Mouse (Mus musculus) CH12.LX (cell line): ENCODE data around the gene Bcar1. TPM values are rescaled to one million over a fixed set of nuclear protein-coding genes. Genes with fewer than 3 reads are reported as not detected.

Experiments used
- DNase-seq: peaks from one replicate; pipeline ENCODE4 v3.0.0-alpha.2; 2013; ENCODE audit errors: extremely low read depth
- H3K27ac ChIP-seq: 2 replicates; pipeline ENCODE4 v1.5.1; 2012; ENCODE audit warnings: low read depth, mild to moderate bottlenecking, control low read depth, moderate library complexity; ENCODE audit not compliant: insufficient read depth
- H3K27me3 ChIP-seq: replicated peaks from 2 replicates; pipeline ENCODE3; 2012; ENCODE audit warnings: inconsistent platforms
- H3K36me3 ChIP-seq, 2 experiments: replicated peaks in 1 of 2; 2 replicates each; pipeline versions ENCODE3 to v1.6.1; 2012; ENCODE audit warnings: inconsistent platforms in 1 of 2, low read length in 1 of 2, mild to moderate bottlenecking in 1 of 2, mixed read lengths in 1 of 2, moderate library complexity in 1 of 2; ENCODE audit not compliant: control insufficient read depth in 1 of 2, insufficient read depth in 1 of 2
- H3K4me1 ChIP-seq, 2 experiments: 2 replicates each; pipeline ENCODE4 v1.6.1; 2012; ENCODE audit warnings: inconsistent platforms in 1 of 2, moderate library complexity in 1 of 2; ENCODE audit not compliant: insufficient read depth in 2 of 2, control insufficient read depth in 1 of 2
- H3K4me2 ChIP-seq: 2 replicates; pipeline ENCODE4 v1.6.1; 2012; ENCODE audit warnings: low read depth, mild to moderate bottlenecking, control low read depth; ENCODE audit not compliant: poor library complexity, insufficient read depth, severe bottlenecking
- H3K4me3 ChIP-seq, 3 experiments: fragments of 150-350 bp in 1 of 3; sonication (generic) in 1 of 3; replicated peaks in 1 of 3; 2 replicates each; pipeline versions ENCODE3 to v1.5.1; 2011 to 2012; ENCODE audit warnings: low read depth in 2 of 3, low read length in 2 of 3, mild to moderate bottlenecking in 2 of 3, moderate library complexity in 2 of 3, control low read depth in 1 of 3, improper control_type of control experiment in 1 of 3, inconsistent platforms in 1 of 3, mixed read lengths in 1 of 3; ENCODE audit not compliant: poor library complexity in 1 of 3
- H3K79me2 ChIP-seq: replicated peaks from 2 replicates; pipeline ENCODE4 v1.6.1; 2012; ENCODE audit warnings: mild to moderate bottlenecking, moderate library complexity; ENCODE audit not compliant: control insufficient read depth, poor library complexity, insufficient read depth, severe bottlenecking; ENCODE audit errors: extremely low read depth
- H3K9ac ChIP-seq: 2 replicates; pipeline ENCODE4 v1.6.1; 2012; ENCODE audit warnings: low read depth, mild to moderate bottlenecking, control low read depth, moderate library complexity; ENCODE audit not compliant: insufficient read depth
- H3K9me3 ChIP-seq: replicated peaks from 2 replicates; pipeline ENCODE3; 2012; ENCODE audit warnings: low read length, inconsistent platforms, mixed read lengths
- BHLHE40 ChIP-seq: IDR thresholded peaks from 2 replicates; pipeline ENCODE4 v1.6.1; 2011; ENCODE audit warnings: mild to moderate bottlenecking, low read depth, low read length, improper control_type of control experiment
- CHD1 ChIP-seq: IDR thresholded peaks from 2 replicates; pipeline ENCODE4 v1.6.1; 2012; ENCODE audit warnings: low read depth, low read length, improper control_type of control experiment, inconsistent platforms
- CHD2 ChIP-seq: IDR thresholded peaks from 2 replicates; pipeline ENCODE4 v1.6.1; 2011; ENCODE audit warnings: low read length, improper control_type of control experiment
- ELF1 ChIP-seq: IDR thresholded peaks from 2 replicates; pipeline ENCODE4 v1.6.1; 2014; ENCODE audit warnings: low read depth, mild to moderate bottlenecking, inconsistent platforms, low read length, improper control_type of control experiment
- EP300 ChIP-seq: IDR thresholded peaks from 2 replicates; pipeline ENCODE4 v1.6.1; 2011; ENCODE audit warnings: low read length, improper control_type of control experiment
- ETS1 ChIP-seq: conservative IDR thresholded peaks from 2 replicates; pipeline ENCODE4 v1.6.1; 2012; ENCODE audit warnings: low read depth, mild to moderate bottlenecking, inconsistent platforms, low read length, improper control_type of control experiment, moderate library complexity
- HCFC1 ChIP-seq: IDR thresholded peaks from 2 replicates; pipeline ENCODE4 v1.6.1; 2012; ENCODE audit warnings: low read depth, mild to moderate bottlenecking, inconsistent platforms, low read length, improper control_type of control experiment
- MAFK ChIP-seq: IDR thresholded peaks from 2 replicates; pipeline ENCODE4 v1.6.1; 2011; ENCODE audit warnings: low read length, improper control_type of control experiment; ENCODE audit not compliant: insufficient replicate concordance
- MAX ChIP-seq: IDR thresholded peaks from 2 replicates; pipeline ENCODE4 v1.6.1; 2011; ENCODE audit warnings: low read length, improper control_type of control experiment
- MEF2A ChIP-seq: IDR thresholded peaks from 2 replicates; pipeline ENCODE4 v1.6.1; 2014; ENCODE audit warnings: low read depth, mild to moderate bottlenecking, inconsistent platforms, low read length, improper control_type of control experiment, borderline replicate concordance
- PAX5 ChIP-seq: IDR thresholded peaks from 2 replicates; pipeline ENCODE4 v1.6.1; 2012; ENCODE audit warnings: low read length, inconsistent platforms, mixed read lengths
- POLR2A ChIP-seq: IDR thresholded peaks from 2 replicates; pipeline ENCODE4 v1.6.1; 2011; ENCODE audit warnings: low read depth, mild to moderate bottlenecking, improper control_type of control experiment, low read length
- RAD21 ChIP-seq: IDR thresholded peaks from 2 replicates; pipeline ENCODE4 v1.6.1; 2011; ENCODE audit warnings: low read depth, mild to moderate bottlenecking, low read length, improper control_type of control experiment, moderate library complexity
- SIN3A ChIP-seq: IDR thresholded peaks from 2 replicates; pipeline ENCODE4 v1.6.1; 2012; ENCODE audit warnings: low read length, improper control_type of control experiment, inconsistent platforms
- TBP ChIP-seq: conservative IDR thresholded peaks from 2 replicates; pipeline ENCODE4 v1.6.1; 2011; ENCODE audit warnings: low read depth, low read length, improper control_type of control experiment
- TCF12 ChIP-seq: IDR thresholded peaks from 2 replicates; pipeline ENCODE4 v1.6.1; 2014; ENCODE audit warnings: low read depth, mild to moderate bottlenecking, inconsistent platforms, low read length, improper control_type of control experiment
- USF1 ChIP-seq: IDR thresholded peaks from 2 replicates; pipeline ENCODE4 v1.6.1; 2014; ENCODE audit warnings: low read depth, mild to moderate bottlenecking, inconsistent platforms, low read length, improper control_type of control experiment
- ZC3H11A ChIP-seq: IDR thresholded peaks from 2 replicates; pipeline ENCODE4 v1.6.1; 2012; ENCODE audit warnings: low read depth, mild to moderate bottlenecking, inconsistent platforms, low read length, improper control_type of control experiment
- dilution Hi-C: fragments of 300-500 bp; cut with MboI; formaldehyde crosslinking; loops from 2 replicates; pipeline ENCODE4 v1.14.3; 2020; ENCODE audit warnings: low sequenced_read_pairs; ENCODE audit not compliant: extremely low pct_unique_long_range_greater_than_20kb, extremely low pct_ligation_motif_present
- in situ Hi-C: fragments of 300-500 bp; cut with MboI; formaldehyde crosslinking; loops from 3 replicates; pipeline ENCODE4 v1.14.3; 2019; ENCODE audit warnings: low sequenced_read_pairs, low pct_ligation_motif_present, low pct_unique_long_range_greater_than_20kb, mixed read lengths
- polyA plus RNA-seq: library from polyadenylated mRNA; unstranded; fragments of >175 nt; gene quantifications from 2 replicates; pipeline ENCODE4 v1.2.1, GENCODE M21; 2012; ENCODE audit warnings: low read depth; ENCODE audit not compliant: insufficient read length
- total RNA-seq, 2 experiments: library from RNA; depleted of rRNA; stranded (reverse); fragments of 300-350 nt in 1 of 2; fragments of >200 nt in 1 of 2; gene quantifications; 2 replicates each; pipeline ENCODE4 v1.2.3; 2012 to 2014

The Bcar1 gene
- total and polyA plus RNA-seq, 3 experiments, result 0.97 to 2.1 (median 1.2) TPM

GRCm38 (mm10) chr8:111779690-111780089 is 36.1 kb upstream of the Bcar1 start:
- dilution Hi-C loops, result no loop called here
- Histone ChIP-seq H3K79me2 (no peaks in the 10 kb centered on the region), H3K4me1 (peaks cover 0 to 16% of the 10 kb centered on the region in 2 experiments; a peak in 1 of 4 replicates), H3K36me3 (peaks cover 17 to 79% of the 10 kb centered on the region in 2 experiments), H3K9ac (no peak overlapping the region), H3K27ac (no peak overlapping the region), H3K4me2 (no peak overlapping the region), H3K4me3 (no peak overlapping the region), H3K27me3 (no peaks in the 10 kb centered on the region), H3K9me3 (no peaks in the 10 kb centered on the region)
- TF ChIP-seq TBP (no peak), ZC3H11A (no peak), BHLHE40 (no peak)
- DNase-seq, result no peak
- in situ Hi-C loops, result loop anchor here (10.0 kb wide), 1 partner anchor 45 kb away; no protein-coding TSS in a partner anchor

- Histone ChIP-seq H3K79me2 (no peaks in the 10 kb centered on the region), H3K27me3 (no peaks in the 10 kb centered on the region), H3K9me3 (no peaks in the 10 kb centered on the region), H3K4me2 (no peak overlapping the region), H3K9ac (no peak overlapping the region), H3K4me1 (peaks cover 0 to 25% of the 10 kb centered on the region in 2 experiments; a peak in 2 of 4 replicates), H3K36me3 (peaks cover 21 to 81% of the 10 kb centered on the region in 2 experiments), H3K27ac (no peak overlapping the region), H3K4me3 (no peak overlapping the region)
- dilution Hi-C loops (no loop called here), in situ Hi-C loops (loop anchor here (10.0 kb wide), 1 partner anchor 46 kb away; no protein-coding TSS in a partner anchor)
- TF ChIP-seq POLR2A (no peak), BHLHE40 (no peak), MAFK (no peak), TCF12 (no peak), HCFC1 (no peak), ELF1 (no peak), CHD1 (no peak), CHD2 (no peak), MAX (no peak), RAD21 (no peak), USF1 (no peak), PAX5 (no peak), SIN3A (no peak), ETS1 (no peak), MEF2A (no peak), EP300 (no peak)
- DNase-seq, result no peak
Measured at GRCm38 (mm10) chr8:111778801-111779200, 35.2 kb upstream of the Bcar1 start.
